Mouse (Mus musculus) granulocyte monocyte progenitor cell, adult 5-6 weeks (primary cell): ENCODE results near the gene Pcdh15. TPM values are rescaled to one million over a fixed set of nuclear protein-coding genes. Genes with fewer than 3 reads are reported as not detected.

Experiments
- ATAC-seq: replicated peaks from 2 replicates; pipeline ENCODE4 v1.8.0; 2016; ENCODE audit warnings: mild to moderate bottlenecking, moderate TSS enrichment, inconsistent platforms; ENCODE audit not compliant: poor library complexity, severe bottlenecking
- total RNA-seq, 2 experiments: library from RNA; stranded (forward) in 1 of 2; stranded (reverse) in 1 of 2; fragments of 200-712, 200-1000 nt in 1 of 2; fragments of >200 nt in 1 of 2; fragmentation: Nextera tagmentation in 1 of 2; gene quantifications; 2 replicates each; pipeline ENCODE4 v1.2.3; 2014 to 2017

Gene Pcdh15
- total RNA-seq, 2 experiments from 2014 or later: not detected

GRCm38 (mm10) chr10:74415359-74415758, 1316.2 kb downstream of the Pcdh15 start:
- no peak for ATAC-seq

GRCm38 (mm10) chr10:74415949-74416348, 1316.8 kb downstream of the Pcdh15 start:
- no peak for ATAC-seq

- ATAC-seq: no peak
Observed at GRCm38 (mm10) chr10:74450069-74450468, 1350.9 kb downstream of the Pcdh15 start.

DNA sequence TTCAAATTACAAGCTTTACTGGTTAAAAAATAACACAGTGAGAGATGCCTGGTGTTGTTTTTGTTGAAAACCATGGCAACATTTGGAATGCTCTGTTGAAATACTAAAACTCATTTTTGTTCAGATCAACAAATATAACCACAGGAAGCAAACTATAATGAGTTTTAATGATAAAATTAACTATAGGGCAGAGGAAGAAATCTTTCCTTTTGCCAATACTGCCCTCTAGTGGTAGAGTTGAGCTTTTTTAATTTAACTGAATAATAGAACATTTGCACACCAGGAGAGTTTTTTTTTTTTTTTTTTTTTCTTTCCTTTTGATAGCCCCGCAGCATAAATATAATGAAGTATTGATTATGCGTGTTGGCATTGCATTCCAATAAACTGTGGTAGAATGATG, 1364.8 kb downstream of the Pcdh15 start:
- ATAC-seq: no peak; the same call in 1 of the 2 replicates

GRCm38 (mm10) chr10:74480779-74481178, 1381.6 kb downstream of the Pcdh15 start:
- ATAC-seq: no peak

- ATAC-seq: no peak
Observed at GRCm38 (mm10) chr10:74512315-74512714, 1413.2 kb downstream of the Pcdh15 start.

GRCm38 (mm10) chr10:74513743-74514142, 1414.6 kb downstream of the Pcdh15 start:
- no peak for ATAC-seq

DNA sequence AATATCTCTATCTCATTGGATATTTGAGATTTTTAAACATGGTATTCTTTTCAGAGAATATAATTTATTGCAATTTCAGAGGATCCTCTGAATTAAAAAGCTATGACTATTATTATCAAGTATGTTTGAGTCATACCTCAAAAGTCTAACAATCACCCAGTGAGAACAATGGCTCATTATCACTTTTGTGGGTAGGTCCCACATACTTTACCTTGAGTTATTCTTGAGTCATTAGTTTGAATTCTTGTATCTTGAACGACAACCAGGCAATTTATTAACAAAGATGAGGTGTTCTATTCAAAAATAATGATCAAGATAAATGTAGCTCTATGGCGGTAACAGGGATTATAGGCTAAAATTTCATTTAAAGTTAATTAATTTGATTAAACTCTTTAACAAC, 1439.2 kb downstream of the Pcdh15 start:
- ATAC-seq: no peak

DNA sequence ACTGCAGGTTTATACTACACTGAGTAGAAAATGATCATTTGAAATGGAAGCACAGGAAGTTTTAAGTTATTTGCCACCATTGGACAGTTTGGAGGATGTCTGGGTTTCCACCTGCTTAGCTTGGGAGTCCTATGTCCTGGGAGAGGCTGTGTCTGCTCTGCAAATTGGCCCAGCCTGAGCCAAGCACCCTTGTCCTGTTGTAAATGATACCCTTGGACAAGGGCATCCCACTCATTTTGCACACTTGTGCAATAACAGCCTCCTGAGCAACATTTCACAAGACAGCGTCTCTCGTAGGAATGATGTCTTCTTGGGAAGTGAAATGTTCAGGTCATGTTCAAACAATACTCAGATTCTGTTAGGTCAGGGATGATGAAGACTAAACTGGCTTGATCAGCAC, 1456.2 kb downstream of the Pcdh15 start:
- ATAC-seq: no peak

GRCm38 (mm10) chr10:74569603-74570002, 1470.5 kb downstream of the Pcdh15 start:
- ATAC-seq: no peak

- ATAC-seq: peak; percentile 52
Observed at GRCm38 (mm10) chr10:74579924-74580323, 1480.8 kb downstream of the Pcdh15 start.

DNA sequence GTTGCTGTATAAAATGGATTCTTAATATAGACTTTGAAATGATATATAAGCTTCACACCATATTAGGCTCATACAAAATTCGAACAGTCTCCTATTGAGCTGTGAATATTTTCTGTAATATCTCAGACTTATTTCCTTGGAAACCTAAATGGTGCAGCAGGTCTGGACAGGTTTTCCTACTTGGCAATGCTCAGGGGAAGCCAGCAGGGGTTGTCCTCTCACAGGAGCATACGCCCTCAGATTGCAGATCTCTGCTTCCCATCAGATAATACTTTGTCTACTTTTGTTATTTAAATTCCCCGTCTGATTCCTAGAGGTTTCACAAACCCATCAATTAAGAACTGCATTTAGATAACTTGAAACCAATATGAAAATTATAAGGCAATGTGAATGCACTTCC, 1492.7 kb downstream of the Pcdh15 start:
- no peak for ATAC-seq

- ATAC-seq: no peak
Observed at GRCm38 (mm10) chr10:74607683-74608082, 1508.5 kb downstream of the Pcdh15 start.

- no peak for ATAC-seq
Observed at GRCm38 (mm10) chr10:74621837-74622236, 1522.7 kb downstream of the Pcdh15 start.

GRCm38 (mm10) chr10:74625715-74626114, 1526.6 kb downstream of the Pcdh15 start:
- no peak for ATAC-seq

GRCm38 (mm10) chr10:74626596-74626995, 1527.5 kb downstream of the Pcdh15 start:
- no peak for ATAC-seq

DNA sequence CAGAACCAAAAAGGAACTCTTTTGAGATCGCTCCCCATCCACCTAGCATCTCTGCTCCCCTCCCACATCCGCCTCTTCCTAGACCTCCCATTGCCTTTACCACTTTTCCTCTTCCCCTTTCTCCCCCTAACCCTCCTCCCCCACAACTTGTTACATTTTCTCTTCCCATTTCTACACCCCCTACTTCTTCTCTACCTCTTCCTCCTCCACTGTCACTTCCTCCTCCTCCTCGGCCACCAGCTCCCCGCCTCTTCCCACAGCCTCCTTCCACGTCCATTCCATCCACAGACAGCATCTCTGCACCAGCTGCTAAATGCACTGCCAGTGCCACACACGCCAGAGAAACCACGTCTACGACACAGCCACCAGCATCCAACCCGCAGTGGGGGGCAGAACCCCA, 1532.2 kb downstream of the Pcdh15 start:
- peak; percentile 93 for ATAC-seq

GRCm38 (mm10) chr10:74637040-74637439, 1537.9 kb downstream of the Pcdh15 start:
- ATAC-seq: no peak

DNA sequence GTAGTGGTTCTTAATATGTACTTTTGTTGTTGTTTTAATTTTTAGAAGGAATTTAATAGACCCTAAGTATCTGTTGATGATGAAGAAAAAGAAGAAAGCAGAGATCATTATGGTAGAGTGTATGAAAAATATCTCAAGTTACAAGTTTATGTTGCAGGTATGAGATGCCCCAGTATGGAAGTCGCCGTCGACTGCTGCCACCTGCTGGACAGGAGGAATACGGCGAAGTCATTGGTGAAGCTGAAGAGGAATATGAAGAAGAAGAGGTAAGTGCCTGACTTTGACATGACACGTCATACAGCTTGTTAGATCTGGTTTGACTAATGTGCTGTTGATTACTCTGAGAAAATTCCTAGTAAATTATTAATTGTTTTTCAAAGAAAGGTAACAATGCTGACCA, 1543.0 kb downstream of the Pcdh15 start:
- peak; percentile 42; the same call in 1 of the 2 replicates for ATAC-seq

DNA sequence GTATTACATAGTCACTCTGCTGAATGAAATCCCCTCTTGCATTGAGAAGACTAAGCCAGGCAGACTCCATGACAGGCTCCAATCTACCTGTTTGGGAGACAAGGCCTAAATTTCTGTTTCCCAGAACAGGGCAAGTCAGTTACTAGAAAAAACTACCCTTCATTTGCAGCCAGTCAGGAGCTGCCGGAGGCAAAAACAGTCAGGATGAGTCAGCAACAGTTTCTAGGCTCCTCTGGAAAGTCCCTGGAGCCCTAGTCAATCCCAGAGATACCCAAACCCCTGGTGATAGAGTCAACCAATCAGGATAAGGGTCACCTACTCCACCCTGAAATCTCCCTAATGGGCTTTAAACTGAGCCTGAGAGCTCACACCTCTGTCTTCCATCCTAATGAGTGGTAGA, 1564.0 kb downstream of the Pcdh15 start:
- no peak for ATAC-seq

- ATAC-seq: no peak
Observed at GRCm38 (mm10) chr10:74680016-74680491, 1580.9 kb downstream of the Pcdh15 start.

DNA sequence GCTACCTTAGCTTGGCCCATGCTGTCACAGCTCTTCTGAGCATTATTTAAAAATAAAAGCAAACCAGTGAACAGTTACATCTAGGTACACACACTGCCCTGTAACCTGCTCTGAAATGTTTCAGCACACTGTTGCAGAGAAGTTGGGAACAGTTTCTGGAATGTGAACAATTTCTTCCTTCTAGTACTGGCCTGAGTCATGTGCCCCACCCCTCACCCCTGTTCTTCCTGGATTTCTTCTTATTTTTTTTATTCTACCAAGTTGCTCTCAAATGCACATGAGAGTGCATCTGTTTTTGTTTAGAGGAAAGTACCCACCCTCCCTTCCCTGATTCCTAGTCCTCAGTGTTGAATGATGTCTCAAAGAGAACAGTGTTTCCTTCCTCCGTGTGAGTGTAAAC, 1581.4 kb downstream of the Pcdh15 start:
- ATAC-seq: no peak
